Mouse (Mus musculus) megakaryocyte, adult 5-6 weeks (primary cell): ENCODE results near the gene Med11. TPM values are rescaled to one million over a fixed set of nuclear protein-coding genes. Genes with fewer than 3 reads are reported as not detected.

Experiments used
- ATAC-seq: 2 replicates; pipeline ENCODE4 v1.8.0; 2016; ENCODE audit warnings: mild to moderate bottlenecking, inconsistent platforms; ENCODE audit not compliant: poor library complexity, severe bottlenecking
- total RNA-seq, 2 experiments: library from RNA; stranded (forward) in 1 of 2; stranded (reverse) in 1 of 2; fragments of 153-499, 151-499 nt in 1 of 2; fragments of 221-1000, 200-1000 nt in 1 of 2; gene quantifications; 2 replicates each; pipeline versions ENCODE4 v1.2.3 to v1.2.4; 2015 to 2017

The Med11 gene
- total RNA-seq, 2 experiments from 2014 or later: 42.2 to 55.3 TPM

DNA sequence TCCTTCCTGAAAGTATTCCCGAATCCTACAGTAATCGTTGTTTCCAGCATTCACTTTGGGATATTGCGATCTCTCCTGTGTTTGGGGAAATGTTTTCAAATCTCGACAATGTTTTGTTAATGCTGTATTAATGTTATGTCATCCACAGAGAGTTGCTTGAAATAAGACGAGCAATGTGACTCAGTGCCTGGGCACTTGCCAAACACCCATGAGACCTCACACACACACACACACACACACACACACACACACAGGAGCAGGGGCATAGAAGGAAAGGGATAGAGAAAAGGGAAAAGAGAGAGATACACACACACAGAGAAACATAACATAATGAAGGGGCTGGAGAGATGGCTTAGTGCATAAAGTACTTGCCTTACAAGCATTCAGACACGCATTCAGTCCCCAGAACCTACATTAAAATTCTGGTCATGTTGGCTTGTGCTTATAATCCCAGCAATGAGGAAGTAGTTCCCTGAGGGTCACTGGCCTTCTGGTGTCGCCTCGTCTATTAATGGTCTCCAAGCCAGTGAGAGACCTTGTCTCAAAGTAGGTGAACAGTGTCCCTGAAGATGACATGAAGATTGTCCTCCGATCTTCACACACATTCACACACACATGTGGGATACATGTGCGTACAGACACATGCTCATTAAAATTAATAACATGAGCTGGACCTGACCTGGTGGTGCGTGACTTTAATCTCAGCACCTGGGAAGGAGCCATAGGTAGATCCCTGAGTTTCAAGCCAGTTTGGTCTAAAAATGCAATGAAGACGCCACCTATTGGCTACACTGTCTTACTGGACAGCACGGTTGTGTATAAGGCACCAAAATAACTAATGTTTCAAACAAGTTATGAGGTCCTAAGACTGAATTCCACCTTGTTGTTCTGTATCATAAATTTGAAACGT lies 48.1 kb downstream of the Med11 start:
- no peak for ATAC-seq

DNA sequence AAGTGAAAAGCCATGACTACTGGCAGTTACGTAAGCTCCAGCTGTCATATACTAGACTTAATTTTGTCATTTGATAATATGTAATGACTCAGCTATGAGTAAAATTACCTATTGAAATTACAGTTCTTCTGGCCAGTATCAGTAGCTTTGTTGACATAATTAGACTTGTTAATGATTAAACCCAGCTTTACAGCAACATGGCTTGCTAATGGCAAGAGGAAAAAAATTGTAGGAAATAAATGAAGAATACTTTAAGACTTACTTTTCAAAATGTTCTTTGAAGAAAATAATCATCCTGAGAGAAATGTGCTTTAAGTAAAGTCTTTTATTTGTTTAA lies 48.7 kb downstream of the Med11 start:
- no peak for ATAC-seq

DNA sequence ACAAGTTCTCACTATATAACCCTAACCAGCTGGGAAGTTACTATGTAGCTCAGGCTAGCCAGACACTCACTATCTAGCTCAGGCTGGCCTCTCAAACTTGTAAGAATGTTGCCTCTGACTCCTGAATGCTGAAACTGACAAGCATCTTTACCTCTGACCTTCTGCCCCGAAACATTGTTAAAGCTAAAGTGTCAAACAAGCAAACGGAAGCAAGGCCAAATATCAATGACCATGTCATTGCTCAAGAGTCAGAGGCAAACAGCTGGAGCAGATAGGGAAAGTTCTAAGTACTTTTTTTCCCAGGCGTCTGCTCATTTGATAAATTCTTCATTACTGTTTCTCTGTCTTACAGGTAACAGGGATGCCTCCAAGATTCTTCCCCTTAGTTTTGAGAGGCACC lies 50.3 kb downstream of the Med11 start:
- no peak for ATAC-seq

Other genes with a start within 250 kb of the Med11 start
Only the 30 nearest of the 31 such genes appear.
- gene Slc16a11, start 239.2 kb upstream of the Med11 start, total RNA-seq (2015): not detected in 2 replicates
- gene Slc16a11, start 239.2 kb upstream of the Med11 start, total RNA-seq (2017): not detected in 2 replicates
- 1.9 and 2.5 TPM in 2 replicates for gene Slc16a13, start 230.9 kb upstream of the Med11 start, total RNA-seq (2015)
- 2.3 and 7.7 TPM in 2 replicates for gene Slc16a13, start 230.9 kb upstream of the Med11 start, total RNA-seq (2017)
- 0.04 and 0.27 TPM in 2 replicates for gene Bcl6b, start 222.1 kb upstream of the Med11 start, total RNA-seq (2015)
- not detected in 2 replicates for gene Bcl6b, start 222.1 kb upstream of the Med11 start, total RNA-seq (2017)
- 74.4 and 77.6 TPM in 2 replicates for gene 0610010K14Rik, start 214.0 kb upstream of the Med11 start, total RNA-seq (2015)
- 25.6 and 31.5 TPM in 2 replicates for gene 0610010K14Rik, start 214.0 kb upstream of the Med11 start, total RNA-seq (2017)
- 4.0 and 5.2 TPM in 2 replicates for gene Gm21988, start 212.1 kb upstream of the Med11 start, total RNA-seq (2015)
- 0.11 and 4.3 TPM in 2 replicates for gene Gm21988, start 212.1 kb upstream of the Med11 start, total RNA-seq (2017)
- 221 and 238 TPM in 2 replicates for gene Rnasek, start 212.1 kb upstream of the Med11 start, total RNA-seq (2015)
- 29.7 and 38.5 TPM in 2 replicates for gene Rnasek, start 212.1 kb upstream of the Med11 start, total RNA-seq (2017)
- gene Alox12, start 196.6 kb upstream of the Med11 start, total RNA-seq (2015): not detected in 2 replicates
- not detected in 2 replicates for gene Alox12, start 196.6 kb upstream of the Med11 start, total RNA-seq (2017)
- gene Alox12e, start 129.3 kb upstream of the Med11 start, total RNA-seq (2015): 0.98 and 1.5 TPM in 2 replicates
- 1.2 and 1.7 TPM in 2 replicates for gene Alox12e, start 129.3 kb upstream of the Med11 start, total RNA-seq (2017)
- 62.7 and 71.5 TPM in 2 replicates for gene Alox15, start 99.9 kb upstream of the Med11 start, total RNA-seq (2015)
- gene Alox15, start 99.9 kb upstream of the Med11 start, total RNA-seq (2017): 72.8 and 74.4 TPM in 2 replicates
- gene Pelp1, start 41.9 kb upstream of the Med11 start, total RNA-seq (2015): 12.1 and 13.2 TPM in 2 replicates
- 5.8 and 7.4 TPM in 2 replicates for gene Pelp1, start 41.9 kb upstream of the Med11 start, total RNA-seq (2017)
- 140 and 157 TPM in 2 replicates for gene Arrb2, start 19.3 kb upstream of the Med11 start, total RNA-seq (2015)
- gene Arrb2, start 19.3 kb upstream of the Med11 start, total RNA-seq (2017): 125 and 141 TPM in 2 replicates
- gene Zmynd15, start 7.5 kb downstream of the Med11 start, total RNA-seq (2015): 0.13 TPM in 1 of 2 replicates, not detected in the other
- gene Zmynd15, start 7.5 kb downstream of the Med11 start, total RNA-seq (2017): 0.04 TPM in 1 of 2 replicates, not detected in the other
- 0.84 and 1.9 TPM in 2 replicates for gene Cxcl16, start 8.1 kb downstream of the Med11 start, total RNA-seq (2015)
- 1.2 and 1.7 TPM in 2 replicates for gene Cxcl16, start 8.1 kb downstream of the Med11 start, total RNA-seq (2017)
- not detected in 2 replicates for gene Tm4sf5, start 53.3 kb downstream of the Med11 start, total RNA-seq (2015)
- not detected in 2 replicates for gene Tm4sf5, start 53.3 kb downstream of the Med11 start, total RNA-seq (2017)
- gene Vmo1, start 62.7 kb downstream of the Med11 start, total RNA-seq (2015): not detected in 2 replicates
- not detected in 2 replicates for gene Vmo1, start 62.7 kb downstream of the Med11 start, total RNA-seq (2017)
- not detected in 2 replicates for gene Gltpd2, start 67.3 kb downstream of the Med11 start, total RNA-seq (2015)
- not detected in 2 replicates for gene Gltpd2, start 67.3 kb downstream of the Med11 start, total RNA-seq (2017)
- gene Psmb6, start 73.4 kb downstream of the Med11 start, total RNA-seq (2015): 112 and 144 TPM in 2 replicates
- 182 and 211 TPM in 2 replicates for gene Psmb6, start 73.4 kb downstream of the Med11 start, total RNA-seq (2017)
- not detected in 2 replicates for gene Gm40193, start 81.0 kb downstream of the Med11 start, total RNA-seq (2015)
- gene Gm40193, start 81.0 kb downstream of the Med11 start, total RNA-seq (2017): not detected in 2 replicates
- gene Pld2, start 88.1 kb downstream of the Med11 start, total RNA-seq (2015): 6.3 and 6.5 TPM in 2 replicates
- 7.3 and 11.1 TPM in 2 replicates for gene Pld2, start 88.1 kb downstream of the Med11 start, total RNA-seq (2017)
- gene Mink1, start 111.0 kb downstream of the Med11 start, total RNA-seq (2015): 20.6 and 21.3 TPM in 2 replicates
- 12.7 and 17.5 TPM in 2 replicates for gene Mink1, start 111.0 kb downstream of the Med11 start, total RNA-seq (2017)
- gene 4930544D05Rik, start 163.9 kb downstream of the Med11 start, total RNA-seq (2015): not detected in 2 replicates
- not detected in 2 replicates for gene 4930544D05Rik, start 163.9 kb downstream of the Med11 start, total RNA-seq (2017)
- gene Chrne, start 167.3 kb downstream of the Med11 start, total RNA-seq (2015): 0.36 TPM in 1 of 2 replicates, not detected in the other
- gene Chrne, start 167.3 kb downstream of the Med11 start, total RNA-seq (2017): 0.41 and 1.2 TPM in 2 replicates
- gene Gp1ba, start 187.2 kb downstream of the Med11 start, total RNA-seq (2015): 0.20 and 0.23 TPM in 2 replicates
- 0.04 TPM in 1 of 2 replicates, not detected in the other for gene Gp1ba, start 187.2 kb downstream of the Med11 start, total RNA-seq (2017)
- gene Rnf167, start 195.3 kb downstream of the Med11 start, total RNA-seq (2015): 75.6 and 82.1 TPM in 2 replicates
- 57.4 and 60.0 TPM in 2 replicates for gene Rnf167, start 195.3 kb downstream of the Med11 start, total RNA-seq (2017)
- gene Slc25a11, start 195.6 kb downstream of the Med11 start, total RNA-seq (2015): 78.9 and 93.0 TPM in 2 replicates
- 63.4 and 66.1 TPM in 2 replicates for gene Slc25a11, start 195.6 kb downstream of the Med11 start, total RNA-seq (2017)
- 1,800 and 1,907 TPM in 2 replicates for gene Pfn1, start 202.7 kb downstream of the Med11 start, total RNA-seq (2015)
- gene Pfn1, start 202.7 kb downstream of the Med11 start, total RNA-seq (2017): 869 and 896 TPM in 2 replicates
- gene Eno3, start 205.3 kb downstream of the Med11 start, total RNA-seq (2015): 6.3 and 7.8 TPM in 2 replicates
- 5.9 and 8.2 TPM in 2 replicates for gene Eno3, start 205.3 kb downstream of the Med11 start, total RNA-seq (2017)
- 78.5 and 83.3 TPM in 2 replicates for gene Spag7, start 217.5 kb downstream of the Med11 start, total RNA-seq (2015)
- gene Spag7, start 217.5 kb downstream of the Med11 start, total RNA-seq (2017): 67.0 and 83.5 TPM in 2 replicates
- gene Camta2, start 236.2 kb downstream of the Med11 start, total RNA-seq (2015): 24.5 and 27.0 TPM in 2 replicates
- 6.4 and 12.5 TPM in 2 replicates for gene Camta2, start 236.2 kb downstream of the Med11 start, total RNA-seq (2017)
- not detected in 2 replicates for gene Inca1, start 248.2 kb downstream of the Med11 start, total RNA-seq (2015)
- gene Inca1, start 248.2 kb downstream of the Med11 start, total RNA-seq (2017): 0.57 TPM in 1 of 2 replicates, not detected in the other